Mouse (Mus musculus) gastrocnemius, postnatal 4 days (tissue): ENCODE measurements around the gene Tm4sf4. TPM values are rescaled to one million over a fixed set of nuclear protein-coding genes. Genes with fewer than 3 reads are reported as not detected.

Experiments used
- DNase-seq, 2 experiments: peaks; one replicate each; pipeline ENCODE4 v3.0.0; 2021 to 2022; ENCODE audit warnings: low spot score in 2 of 2, mixed read lengths in 2 of 2
- long read RNA-seq, 2 experiments: library from polyadenylated mRNA; stranded (forward); transcript quantifications; one replicate each; pipeline ENCODE4 v2.0.0; 2021
- total RNA-seq, 2 experiments: library from RNA; stranded (reverse); gene quantifications; 2 replicates each; pipeline ENCODE4 v1.2.3; 2021

Gene Tm4sf4
- under 1 TPM in 1 of 2 experiments, not detected in 1; 0.18 TPM for total RNA-seq
- long read RNA-seq, experiment 1: 0 reads
- long read RNA-seq, experiment 2: 0 reads

DNA sequence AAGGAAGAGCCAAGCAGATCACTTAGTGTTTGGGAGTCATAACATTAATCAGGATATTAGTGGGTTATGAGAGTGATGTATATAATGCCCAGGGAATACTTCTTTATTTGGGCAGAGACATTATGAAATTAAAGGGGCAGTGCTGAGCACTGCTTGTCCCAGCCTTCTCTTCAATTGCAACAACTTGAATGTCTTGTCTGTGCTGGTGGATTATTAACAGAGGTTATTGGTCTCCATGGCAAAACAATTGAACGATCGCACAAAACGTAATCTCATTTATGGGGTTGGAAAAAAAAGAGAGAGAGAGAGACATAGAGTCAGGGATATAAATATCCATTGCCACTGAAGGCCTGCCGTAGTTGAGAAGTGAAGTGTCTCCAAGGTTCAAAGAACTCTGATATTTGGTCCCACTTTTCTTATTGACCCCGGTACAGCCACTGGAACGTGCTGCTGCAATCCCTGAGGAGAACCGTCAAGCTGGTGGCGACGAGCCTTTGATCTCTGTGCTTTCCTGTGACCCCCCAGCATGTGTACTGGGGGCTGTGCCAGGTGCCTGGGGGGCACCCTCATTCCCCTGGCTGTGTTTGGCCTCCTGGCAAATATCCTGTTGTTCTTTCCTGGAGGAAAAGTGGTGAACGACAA is at the start of gene Tm4sf4:
Gene Tm4sf4 (plus strand): TSS at position 226 of the 642 bp plus-strand sequence.
- DNase-seq: no peak

DNA sequence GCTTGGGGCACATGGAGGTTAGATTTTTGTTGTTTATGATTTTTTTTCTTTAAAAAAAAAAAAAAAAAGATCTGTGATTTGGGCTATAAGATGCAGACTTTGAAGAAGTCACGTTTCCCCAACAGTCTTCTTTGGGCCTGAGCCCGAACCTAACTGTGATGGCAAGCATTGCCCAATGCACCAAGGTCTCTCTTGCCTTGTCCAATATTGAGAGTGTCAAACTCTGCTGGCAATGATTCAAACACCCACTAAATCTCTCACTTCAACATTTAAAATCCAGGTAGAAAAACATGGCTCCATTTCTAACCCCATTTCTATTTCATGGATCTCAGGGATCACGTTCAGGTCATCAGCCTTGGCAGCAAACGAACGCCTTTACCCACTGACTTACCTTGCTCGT is 38.7 kb upstream of the Tm4sf4 start:
- no peak for DNase-seq

DNA sequence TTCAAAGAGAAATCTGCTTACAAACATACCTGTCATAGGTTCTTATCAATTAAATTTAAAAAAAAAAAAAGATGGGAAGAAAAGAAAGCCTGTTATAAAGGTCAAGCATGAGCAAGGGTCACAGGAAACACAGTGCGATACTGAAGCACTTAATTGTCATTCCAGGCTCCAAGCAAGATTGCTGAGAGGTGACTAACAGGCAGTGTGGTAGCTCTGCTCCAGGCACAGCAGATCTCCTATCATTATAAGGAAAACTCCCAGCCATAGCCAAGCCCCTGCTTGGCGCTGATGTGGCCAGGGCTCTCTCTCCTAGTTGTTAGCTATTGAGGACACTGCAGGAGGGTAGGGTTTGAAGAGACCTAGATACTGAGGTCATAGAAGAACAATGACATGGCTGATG is 38.2 kb upstream of the Tm4sf4 start:
- no peak for DNase-seq

DNA sequence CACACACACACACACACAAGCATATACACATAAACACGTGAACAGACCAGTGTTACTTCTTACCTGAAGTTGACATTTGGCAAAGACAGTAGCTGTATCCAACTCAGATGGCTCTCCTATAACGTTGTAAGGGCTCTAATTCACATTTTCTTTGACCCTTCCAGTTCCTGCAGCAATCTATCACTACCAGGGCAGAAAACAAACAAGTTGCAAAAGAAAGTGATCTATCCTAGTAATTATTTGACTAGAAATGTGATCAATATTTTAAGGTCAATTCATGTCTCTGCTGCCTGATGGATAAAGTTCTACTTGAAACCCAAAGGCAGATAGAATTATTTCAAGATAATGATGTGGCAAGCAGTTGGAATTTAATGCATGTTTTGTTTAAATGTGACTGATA is 37.5 kb upstream of the Tm4sf4 start:
- no peak for DNase-seq

DNA sequence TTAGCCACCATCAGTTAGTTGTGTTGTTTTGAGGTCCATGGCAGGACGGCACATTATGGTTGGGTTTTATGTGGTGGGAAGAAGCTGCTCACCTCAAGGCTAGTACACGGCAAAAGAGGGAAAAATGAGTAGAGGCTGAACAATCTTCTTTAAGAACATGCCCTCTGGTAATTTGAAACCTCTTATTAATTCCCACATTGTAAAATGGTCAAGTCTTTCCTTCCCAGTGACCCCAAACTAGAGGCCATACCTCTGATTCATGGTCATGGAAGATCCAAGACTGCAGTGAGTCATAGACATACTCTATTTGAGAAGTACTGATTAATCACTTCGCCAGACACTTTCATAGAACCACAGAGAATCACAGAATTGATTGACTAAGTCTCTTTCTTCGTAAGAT is 13.6 kb upstream of the Tm4sf4 start:
- DNase-seq: no peak

DNA sequence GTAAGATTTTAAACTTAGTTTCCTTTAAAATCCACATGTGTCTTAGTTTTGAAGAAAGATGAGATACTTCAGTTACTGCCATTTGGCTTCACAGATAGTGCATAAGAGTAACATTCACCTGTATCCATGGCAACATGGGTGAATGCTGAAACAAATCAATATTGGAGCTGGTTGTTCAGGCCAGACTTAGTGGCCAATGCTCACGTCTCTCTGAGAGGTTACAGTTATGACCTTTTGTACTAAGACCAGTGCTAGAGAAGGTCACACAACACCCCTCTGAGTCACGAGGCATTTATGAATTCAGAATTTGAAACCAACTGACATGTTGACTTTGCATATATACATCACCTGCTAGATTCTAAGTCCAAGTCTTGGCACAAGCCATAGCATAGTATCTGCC is 4.9 kb upstream of the Tm4sf4 start:
- no peak for DNase-seq

DNA sequence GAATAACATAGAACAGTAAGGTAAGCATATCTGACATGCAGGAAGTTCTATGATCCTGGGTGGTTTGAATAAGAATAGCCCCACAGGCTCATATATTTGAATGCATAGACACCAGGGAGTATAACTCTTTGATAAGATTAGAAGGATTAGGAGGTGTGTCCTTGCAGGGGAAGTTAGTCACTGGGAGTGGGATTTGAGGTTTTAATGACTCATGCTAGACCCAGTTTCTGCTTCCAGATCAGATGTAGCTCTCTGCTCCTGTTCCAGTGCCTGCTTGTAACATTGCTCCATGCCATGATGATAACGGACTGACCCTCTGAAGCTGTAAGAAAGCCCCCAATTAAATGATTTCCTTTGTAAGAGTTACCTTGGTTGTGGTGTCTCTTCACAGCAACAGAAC is 4.5 kb upstream of the Tm4sf4 start:
- no peak for DNase-seq

DNA sequence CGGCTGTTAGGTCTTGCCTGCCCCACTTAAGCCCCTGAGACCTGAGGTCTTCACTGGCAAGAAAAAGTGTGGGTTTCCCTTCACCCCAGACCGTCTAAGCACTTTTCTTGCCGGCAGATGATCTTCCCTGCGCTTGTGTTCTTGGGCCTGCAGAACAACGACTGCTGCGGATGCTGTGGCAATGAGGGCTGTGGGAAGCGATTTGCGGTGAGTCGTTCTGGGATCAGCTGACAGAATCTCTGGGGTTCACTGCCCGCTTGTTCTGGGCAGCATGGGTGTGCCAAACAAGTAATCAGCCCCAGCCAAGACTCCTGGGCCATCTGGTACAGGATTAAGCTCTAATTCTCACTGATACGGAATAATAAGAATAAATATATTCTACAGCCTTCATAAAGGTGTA is 1.2 kb downstream of the Tm4sf4 start:
- no peak for DNase-seq

DNA sequence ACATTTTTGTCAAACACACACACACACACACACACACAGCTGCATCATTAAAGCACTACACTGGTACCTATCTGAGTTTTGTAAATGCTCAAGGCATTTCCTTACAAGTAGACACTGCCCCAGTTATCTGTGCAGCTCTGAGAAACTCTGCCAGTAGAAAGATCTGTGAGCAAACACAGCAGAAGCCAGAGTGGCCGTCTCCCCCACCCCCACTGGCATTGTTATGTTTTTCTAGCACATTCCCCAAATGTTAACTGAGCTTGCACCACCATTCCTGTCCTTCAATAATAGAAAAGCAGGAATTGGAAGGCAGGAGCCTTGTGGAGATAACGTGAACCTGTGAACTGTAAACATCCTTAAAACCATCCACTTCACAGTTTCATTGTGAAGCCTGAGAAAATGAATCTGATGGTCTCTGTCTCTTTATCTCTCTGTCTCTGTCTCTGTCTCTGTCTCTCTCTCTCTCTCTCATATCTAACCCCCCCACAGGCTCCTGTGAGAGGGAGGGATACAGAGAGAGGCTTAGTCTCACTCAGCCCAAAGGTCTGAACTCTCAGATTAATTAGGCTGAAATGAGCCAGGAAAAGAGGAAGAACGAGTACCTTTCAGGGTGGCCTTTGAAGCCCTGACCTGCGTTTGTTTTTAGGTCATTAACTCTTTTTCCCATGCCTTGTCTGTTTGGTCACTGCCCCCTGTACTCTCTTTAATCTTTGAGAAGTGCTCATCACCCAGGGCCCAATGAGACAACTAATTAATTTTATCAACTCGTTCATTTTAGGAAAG is 3.8 kb downstream of the Tm4sf4 start:
- DNase-seq: no peak

DNA sequence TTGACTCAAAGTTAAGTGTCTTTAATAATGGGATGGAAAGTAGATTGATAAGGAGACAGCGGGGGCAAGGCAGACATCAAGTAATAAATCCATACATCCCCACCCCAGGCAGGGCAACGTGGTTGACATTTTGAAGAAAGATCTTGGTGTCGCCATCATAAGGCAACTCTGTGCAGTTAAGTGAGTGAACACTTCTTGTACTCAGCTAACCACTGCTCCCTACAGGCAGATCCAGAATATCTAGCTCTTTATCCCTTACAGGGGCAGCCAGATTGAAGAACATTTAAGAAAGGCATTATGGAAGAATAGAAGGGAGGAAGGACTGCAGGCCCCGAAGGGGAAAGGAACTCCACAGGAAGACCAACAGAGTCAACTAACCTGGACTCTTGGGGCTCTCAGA is 4.4 kb downstream of the Tm4sf4 start:
- DNase-seq: no peak

DNA sequence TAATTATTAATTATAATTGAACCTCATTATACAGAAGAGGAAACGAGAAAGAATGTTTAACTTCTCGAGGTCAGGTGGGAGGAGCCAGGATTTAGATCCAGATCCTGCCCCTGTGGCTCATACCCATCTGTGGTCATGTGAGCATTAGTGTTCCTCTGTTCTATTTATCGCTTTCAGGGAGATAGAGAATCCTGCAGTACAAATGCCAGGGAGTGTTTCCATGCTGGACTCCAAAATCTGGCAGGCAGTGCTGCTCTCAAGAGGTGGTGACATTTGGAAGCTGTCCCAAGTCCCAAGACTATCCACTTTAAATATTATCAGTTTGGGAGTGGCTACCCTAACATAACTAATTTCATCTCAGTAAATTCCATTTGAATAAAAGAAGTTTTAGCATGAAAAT is 6.6 kb downstream of the Tm4sf4 start:
- DNase-seq: no peak

DNA sequence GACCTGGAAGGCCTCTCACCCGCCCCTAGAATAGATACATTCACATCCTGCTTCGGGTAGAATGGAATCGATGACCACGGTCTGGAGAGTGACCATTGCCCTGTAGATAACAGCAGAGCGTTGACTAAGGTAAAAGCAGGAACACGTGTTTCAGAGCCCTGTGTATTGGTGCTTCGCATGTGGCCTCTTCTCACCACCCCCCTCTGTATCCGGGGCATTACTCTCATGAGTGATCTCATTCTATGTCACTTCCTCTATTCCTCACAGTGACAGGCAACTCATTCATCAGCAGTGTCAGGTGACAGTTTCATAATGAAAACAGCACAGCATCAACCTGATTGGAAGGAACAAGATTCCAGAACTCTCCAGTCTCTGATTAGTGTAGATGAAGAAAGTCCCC is 10.2 kb downstream of the Tm4sf4 start:
- no peak for DNase-seq

DNA sequence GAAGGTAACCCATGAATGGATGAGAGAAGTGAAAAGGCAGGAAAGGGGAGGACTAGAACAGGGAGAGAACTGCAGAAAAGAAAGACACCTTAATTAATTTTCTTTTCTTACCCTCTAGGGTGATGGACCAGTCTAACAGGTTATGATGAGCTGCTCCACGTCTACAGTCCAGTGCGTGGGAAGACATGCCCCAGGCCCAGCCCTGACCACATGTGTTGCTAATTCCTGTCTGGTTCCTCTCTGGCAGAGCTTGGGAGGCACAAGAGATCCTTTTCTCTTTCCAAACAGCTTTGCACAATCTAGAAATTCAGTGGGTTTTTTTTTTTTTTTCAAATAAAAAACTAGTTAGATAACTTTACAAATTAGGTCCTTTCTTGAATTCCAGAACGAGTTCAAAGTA is 15.8 kb downstream of the Tm4sf4 start:
- DNase-seq: no peak

DNA sequence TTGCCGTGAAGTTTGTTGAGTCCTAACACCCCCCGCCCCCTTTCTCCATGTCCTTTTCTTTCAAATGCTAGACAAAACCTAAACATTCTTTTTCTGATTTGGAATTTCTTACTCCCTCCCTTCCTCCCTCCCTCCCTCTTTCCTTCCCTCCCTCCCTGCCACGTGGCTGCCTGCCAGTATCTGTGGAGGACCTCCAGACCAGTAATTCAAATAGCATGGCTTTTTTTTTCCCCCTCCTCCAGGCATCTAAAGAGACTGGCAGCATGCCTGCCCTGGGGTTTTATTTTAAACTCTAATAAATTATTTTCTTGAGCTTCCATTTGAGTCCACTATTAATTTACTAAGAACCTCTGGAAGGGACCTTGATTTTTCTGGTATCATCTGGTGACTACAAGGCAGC is 20.6 kb downstream of the Tm4sf4 start:
- DNase-seq: peak; percentile 25 to 45

DNA sequence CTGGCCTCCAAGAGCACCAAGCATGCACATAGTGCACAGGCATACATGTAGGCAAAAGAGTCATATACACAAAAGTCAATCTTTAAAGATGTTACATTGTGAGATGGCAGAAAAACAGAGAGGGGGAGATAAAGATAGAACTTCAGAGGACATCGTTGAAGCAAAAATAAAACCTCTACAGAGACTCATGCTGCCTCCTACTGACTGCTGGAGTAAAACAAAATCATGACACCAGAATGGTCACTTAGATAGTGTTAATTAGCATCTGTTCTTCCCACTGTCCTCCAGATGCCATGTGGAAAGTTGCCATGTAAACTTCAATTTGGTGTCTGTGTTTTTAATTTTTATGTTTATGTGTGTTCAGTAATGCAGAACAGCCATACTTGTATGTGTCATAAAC is 22.8 kb downstream of the Tm4sf4 start:
- DNase-seq: no peak

DNA sequence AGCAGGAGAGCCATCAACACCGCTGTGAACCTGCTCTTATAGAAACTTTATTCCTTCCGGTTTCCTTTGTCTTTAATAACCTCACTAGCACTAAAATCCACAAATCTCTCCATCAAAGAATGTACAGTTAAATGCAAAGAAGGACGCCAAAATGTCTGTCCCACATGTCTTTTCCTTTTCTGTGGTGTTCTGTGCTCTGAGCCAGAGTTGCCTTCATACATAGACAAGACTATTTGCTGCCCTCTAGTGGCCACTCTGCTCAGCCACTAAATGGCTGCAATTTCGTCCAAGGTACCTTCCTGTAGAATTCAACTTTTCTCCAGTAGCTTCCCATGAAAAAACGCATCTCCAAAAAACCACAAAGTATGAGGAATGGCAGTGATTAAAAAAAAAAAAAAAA is 23.3 kb downstream of the Tm4sf4 start:
- peak; percentile 38 to 73 for DNase-seq

DNA sequence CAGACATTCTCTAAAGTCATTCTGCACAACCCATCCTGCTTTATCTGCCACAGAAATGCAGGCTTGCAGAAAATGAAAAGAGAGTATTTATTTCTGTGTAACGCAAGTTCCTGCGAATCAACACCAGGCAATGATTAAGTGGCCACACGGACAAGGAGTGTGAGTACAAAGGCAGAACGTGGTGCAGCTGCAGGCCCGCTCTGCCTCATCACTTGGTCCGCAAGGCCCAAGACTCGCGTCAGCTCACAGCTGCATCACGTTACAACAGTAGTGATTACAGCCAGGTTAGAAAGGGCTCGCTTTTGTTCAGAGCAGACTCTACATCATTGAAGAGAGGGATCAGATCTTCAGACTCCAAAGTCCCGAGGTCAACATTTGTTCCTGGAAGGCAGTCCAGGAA is 33.5 kb downstream of the Tm4sf4 start:
- DNase-seq: no peak

DNA sequence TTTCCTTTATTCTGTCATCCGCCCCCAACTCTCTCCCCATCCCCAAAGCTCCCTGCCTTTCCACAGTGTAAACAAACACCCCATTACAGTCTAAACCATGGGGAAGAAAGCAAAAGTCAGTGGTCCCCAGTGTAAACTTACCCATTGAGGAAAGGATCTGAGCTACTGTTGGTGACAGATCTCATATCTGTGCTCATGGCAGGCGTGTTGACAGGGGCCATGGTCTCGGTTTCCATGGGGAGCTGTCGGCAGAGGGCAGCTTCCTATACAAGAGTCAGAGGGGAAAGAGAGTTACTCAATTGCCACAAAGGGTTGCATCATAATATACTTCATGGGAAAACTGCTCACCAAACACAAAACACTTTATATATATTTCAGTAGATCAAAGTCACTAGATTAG is 38.2 kb downstream of the Tm4sf4 start:
- no peak for DNase-seq

DNA sequence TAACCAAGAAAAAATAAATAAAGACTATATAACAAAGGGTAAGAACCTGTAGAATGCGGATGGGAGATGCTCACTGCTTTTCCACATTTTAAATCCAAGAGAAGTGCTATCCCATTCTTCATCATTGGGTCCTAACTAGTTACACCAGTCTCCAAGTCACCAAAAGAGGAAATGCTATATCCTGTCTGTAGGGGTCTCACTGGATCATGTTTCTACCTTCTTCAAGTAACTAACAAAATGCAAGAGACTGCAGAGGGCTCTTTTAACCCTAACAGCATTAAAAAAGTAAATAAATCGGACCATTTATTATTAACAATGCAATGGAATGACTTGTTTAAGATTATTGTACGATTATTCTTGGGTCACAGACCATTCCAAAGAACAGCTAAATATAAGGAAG is 41.2 kb downstream of the Tm4sf4 start:
- DNase-seq: no peak

DNA sequence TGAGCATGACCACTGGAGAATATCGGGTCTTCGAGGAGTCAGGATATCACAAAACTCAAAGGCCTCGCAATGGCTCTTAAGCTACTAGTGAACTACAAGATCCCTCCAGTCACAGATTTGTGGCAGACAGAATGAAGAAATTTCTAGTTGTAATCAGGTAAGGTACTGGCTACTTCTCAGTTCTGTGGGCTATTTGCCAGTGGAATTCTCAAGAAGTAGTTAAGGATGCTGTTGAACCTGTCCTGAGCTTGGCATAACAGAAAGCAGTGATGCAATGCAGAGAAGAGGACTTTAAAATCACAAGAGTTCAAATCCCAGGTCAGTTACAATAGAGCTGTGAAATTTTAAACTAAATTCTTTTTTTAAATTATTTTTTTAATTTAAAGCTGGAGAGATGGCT is 44.2 kb downstream of the Tm4sf4 start:
- no peak for DNase-seq

DNA sequence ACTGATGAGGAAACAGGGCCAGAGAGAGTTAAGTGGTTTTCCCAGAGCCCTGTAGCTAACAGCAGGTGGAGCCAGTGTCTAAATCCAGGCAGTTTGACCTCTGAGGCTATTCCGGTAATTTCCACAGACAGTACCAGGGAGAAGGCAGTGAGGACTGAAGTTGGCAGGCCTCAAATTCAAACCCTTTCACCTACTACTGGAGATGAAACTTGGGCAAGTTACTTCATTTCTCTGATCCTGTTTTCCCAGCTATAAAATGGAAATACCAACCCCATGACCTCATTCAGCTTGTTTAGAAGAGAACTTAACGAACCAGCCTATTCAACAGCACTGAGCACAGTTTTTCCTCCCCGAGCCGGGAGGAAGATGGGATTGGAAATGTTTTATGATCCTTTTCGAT is 45.2 kb downstream of the Tm4sf4 start:
- peak in 1 of 2 experiments; percentile 50 for DNase-seq

DNA sequence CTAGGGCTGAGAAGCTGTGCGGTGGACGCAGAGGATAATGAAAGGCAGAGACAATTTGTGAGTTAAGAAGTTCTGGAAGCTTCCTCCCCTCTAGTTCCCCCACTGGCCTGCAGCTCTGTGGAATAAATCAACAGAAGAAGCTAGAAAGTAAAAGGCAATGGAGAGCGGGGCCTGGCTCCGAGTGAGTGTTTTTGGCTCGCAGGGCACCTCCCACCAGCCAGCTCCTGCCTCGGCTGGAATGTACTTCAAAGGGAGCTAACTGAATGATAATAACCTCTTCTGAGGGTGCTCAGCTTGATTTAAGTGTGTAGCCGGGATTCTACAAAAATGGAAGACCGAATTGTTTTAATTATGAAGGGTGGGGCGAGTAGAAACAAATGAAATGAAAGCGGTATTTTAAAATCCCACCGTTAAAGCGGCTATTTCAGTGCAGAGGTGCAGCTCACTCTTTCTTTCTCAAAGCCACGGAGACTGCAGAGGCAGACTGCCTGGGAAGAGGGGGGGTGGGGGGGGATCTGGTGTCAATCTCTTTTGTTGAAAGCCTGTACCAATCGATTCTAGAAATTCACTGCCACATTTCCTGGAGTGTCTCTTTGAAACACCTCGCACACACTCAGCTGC is 46.0 kb downstream of the Tm4sf4 start:
- DNase-seq: peak in 1 of 2 experiments; percentile 47
